Mouse (Mus musculus) myocyte (in vitro differentiated cells): ENCODE measurements around the gene Sgsm2.

Source experiments
- E2F4 ChIP-seq: IDR thresholded peaks from one replicate; pipeline ENCODE4 v1.6.1; 2011; ENCODE audit warnings: mild to moderate bottlenecking, control low read depth, moderate library complexity; ENCODE audit not compliant: insufficient read depth
- MAX ChIP-seq: IDR thresholded peaks from one replicate; pipeline ENCODE4 v1.6.1; 2011; ENCODE audit warnings: low read depth, mild to moderate bottlenecking, control low read depth
- POLR2A ChIP-seq: IDR thresholded peaks from one replicate; pipeline ENCODE4 v1.6.1; 2011; ENCODE audit warnings: low read depth, mild to moderate bottlenecking, control low read depth, moderate library complexity; ENCODE audit not compliant: insufficient read length
- REST ChIP-seq: IDR thresholded peaks from one replicate; pipeline ENCODE4 v1.6.1; 2011; ENCODE audit warnings: mild to moderate bottlenecking, control low read depth, moderate library complexity; ENCODE audit not compliant: insufficient read depth, insufficient read length

DNA sequence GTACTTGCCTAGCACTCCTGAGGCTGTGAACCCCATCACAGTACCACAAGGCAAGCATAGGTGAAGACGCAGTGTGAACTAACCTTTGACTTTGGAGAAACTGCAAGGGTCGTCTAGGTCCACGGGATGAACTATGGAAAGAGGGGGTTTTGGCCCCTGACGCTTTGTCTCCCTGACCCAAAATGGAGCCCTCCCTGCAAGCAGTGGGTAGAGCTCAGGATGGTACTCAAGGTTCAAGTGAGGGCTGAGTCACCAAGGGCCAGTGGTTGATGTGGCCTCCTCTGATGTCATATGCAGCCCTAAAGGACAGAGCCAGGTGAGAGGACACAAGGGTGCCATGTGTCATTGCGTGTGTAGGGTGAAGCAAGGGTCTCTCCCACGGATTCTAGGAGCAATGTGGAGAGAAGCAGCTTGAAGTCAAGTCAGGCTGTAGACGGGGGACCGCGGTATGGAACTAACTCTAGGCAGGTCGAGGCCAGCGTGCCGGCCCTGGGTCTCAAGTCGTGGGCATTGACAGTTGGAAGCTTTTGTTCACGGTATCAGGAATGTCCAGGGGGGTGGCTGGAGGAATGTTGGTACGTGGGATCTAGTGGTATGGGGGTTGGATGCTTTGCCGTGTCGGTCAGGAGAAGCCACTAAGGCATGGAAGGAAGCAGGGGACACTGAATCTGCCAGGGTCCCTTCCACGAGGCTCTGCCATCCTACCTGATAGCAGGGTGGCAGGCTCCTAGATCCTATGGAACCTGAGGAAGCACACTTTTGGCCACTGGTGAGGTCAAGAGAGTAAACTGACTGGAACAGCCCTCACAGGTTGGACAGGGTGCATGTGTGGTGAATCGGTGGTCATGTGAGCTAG, 56.8 kb downstream of the Sgsm2 start:
- TF ChIP-seq MAX (no peak), REST (no peak), POLR2A (no peak), E2F4 (no peak)
